Mouse (Mus musculus) ES-Bruce4 (cell line): ENCODE data around the gene Dcst1.

ENCODE experiments used
- CTCF ChIP-seq: IDR thresholded peaks from one replicate; pipeline ENCODE4 v1.8.1; 2011; ENCODE audit warnings: low read depth, low read length
- EP300 ChIP-seq: IDR thresholded peaks from 2 replicates; pipeline ENCODE4 v1.6.1; 2011; ENCODE audit warnings: low read depth, low read length; ENCODE audit not compliant: insufficient read depth

DNA sequence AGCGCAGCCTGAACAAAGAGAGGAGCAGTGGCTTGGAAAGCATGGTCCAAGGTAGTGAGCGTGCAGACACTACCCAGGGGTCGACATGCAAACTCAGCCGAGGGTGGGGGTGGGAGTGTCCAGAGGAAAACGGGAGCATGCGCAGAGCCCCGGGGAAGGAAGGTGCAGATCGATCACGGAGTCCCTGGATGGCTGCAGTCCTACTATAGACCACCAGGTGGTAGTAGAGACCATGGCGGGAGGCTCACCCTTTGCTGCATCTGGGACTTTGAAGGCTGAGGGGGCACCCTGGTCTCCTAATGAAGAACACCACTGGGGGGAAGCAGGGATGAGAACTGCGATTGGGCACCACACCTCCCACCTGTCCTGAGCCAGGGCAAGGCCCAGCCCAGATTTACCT is 24.6 kb downstream of the Dcst1 start:
- TF ChIP-seq CTCF = no peak
- TF ChIP-seq EP300 = no peak
